Mouse (Mus musculus): Measurements from ENCODE around the gene Rab43. TPM values are rescaled to one million over a fixed set of nuclear protein-coding genes. Genes with fewer than 3 reads are reported as not detected.

Gene Rab43
- total and polyA plus RNA-seq, 2 experiments: 71.9 to 106 TPM

DNA sequence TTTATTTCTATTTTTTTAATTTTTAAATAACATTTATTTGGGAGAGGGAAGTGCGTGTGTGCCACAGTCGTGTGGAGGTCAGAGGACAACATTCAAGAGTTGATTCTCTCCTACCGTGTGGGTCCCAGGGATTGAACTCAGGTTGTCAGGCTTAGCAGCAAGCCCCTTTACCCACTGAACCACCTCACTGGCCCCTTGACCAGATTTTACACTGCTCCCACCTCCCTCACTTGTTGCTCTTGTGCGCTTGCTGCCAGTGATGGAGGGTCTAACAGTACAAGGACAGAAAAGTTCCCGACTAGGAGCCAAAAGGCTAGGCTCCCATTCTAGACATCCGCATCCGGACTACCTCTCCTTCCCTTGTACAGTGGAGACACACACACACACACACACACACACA lies 6.5 kb downstream of the Rab43 start:
- no peaks in the 10 kb centered on the region for H3K27me3 ChIP-seq (ENCODE audit: control insufficient read depth, insufficient read depth, low read length)
- peaks cover 37% of the 10 kb centered on the region for H3K4me1 ChIP-seq (ENCODE audit: control insufficient read depth, insufficient read depth, low read length)
- H3K79me2 ChIP-seq (ENCODE audit: control insufficient read depth, insufficient read depth, low read length): peaks cover 51% of the 10 kb centered on the region
- H3K27ac ChIP-seq (replicated peaks; ENCODE audit: insufficient read depth, low read depth, low read length): peak overlapping the region; percentile 17
- DNase-seq (ENCODE audit: extremely low read depth, low read depth, low spot score): no peak
- WGBS: 73% methylated on average over 7 of the region's 7 CpGs
- peaks cover 11% of the 10 kb centered on the region; the same call in 1 of the 2 replicates for H3K36me3 ChIP-seq (ENCODE audit: control insufficient read depth, insufficient read depth, low read length)
- no peak overlapping the region for H3K4me3 ChIP-seq (ENCODE audit: insufficient read depth, low read depth, low read length)
- H3K9ac ChIP-seq (ENCODE audit: low read depth, low read length): 0 out of 2 replicates have a peak overlapping the region, but pooled peaks have one; percentile 20
- TF ChIP-seq CTCF (IDR thresholded peaks at IDR 0.05; ENCODE audit: low read depth, low read length) (no peak), POLR2A (IDR thresholded peaks at IDR 0.05; ENCODE audit: extremely low read depth, insufficient read depth, low read length) (no peak)

DNA sequence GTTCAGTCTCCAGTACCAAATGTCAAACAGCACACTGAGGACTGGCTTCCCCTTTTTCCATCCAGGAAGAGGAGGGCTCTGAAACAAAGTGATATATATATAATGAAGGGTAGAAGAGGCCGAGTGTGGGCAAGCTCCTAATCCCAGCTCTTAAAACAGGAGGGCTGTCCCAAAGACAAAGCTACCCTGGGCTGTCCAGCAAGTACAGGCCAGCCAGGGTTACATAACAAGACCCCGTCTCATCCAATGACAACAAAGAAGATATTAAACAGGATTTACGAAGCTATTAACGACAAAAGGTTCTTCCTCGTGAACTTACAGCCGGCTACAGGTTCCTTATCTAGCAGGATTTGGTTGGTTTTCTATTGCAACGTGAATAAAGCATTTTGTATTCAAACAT lies 7.1 kb downstream of the Rab43 start:
- 39% methylated on average over 7 of the region's 7 CpGs for WGBS
- H3K79me2 ChIP-seq (ENCODE audit: control insufficient read depth, insufficient read depth, low read length): peaks cover 57% of the 10 kb centered on the region
- no peak for DNase-seq (ENCODE audit: extremely low read depth, low read depth, low spot score)
- H3K9ac ChIP-seq (ENCODE audit: low read depth, low read length): no peak overlapping the region
- no peaks in the 10 kb centered on the region for H3K27me3 ChIP-seq (ENCODE audit: control insufficient read depth, insufficient read depth, low read length)
- no peak overlapping the region for H3K4me3 ChIP-seq (ENCODE audit: insufficient read depth, low read depth, low read length)
- peaks cover 40% of the 10 kb centered on the region for H3K4me1 ChIP-seq (ENCODE audit: control insufficient read depth, insufficient read depth, low read length)
- H3K27ac ChIP-seq (replicated peaks; ENCODE audit: insufficient read depth, low read depth, low read length): peak overlapping the region; percentile 42
- peaks cover 11% of the 10 kb centered on the region; the same call in 1 of the 2 replicates for H3K36me3 ChIP-seq (ENCODE audit: control insufficient read depth, insufficient read depth, low read length)
- TF ChIP-seq POLR2A (IDR thresholded peaks at IDR 0.05; ENCODE audit: extremely low read depth, insufficient read depth, low read length): no peak
- no peak for TF ChIP-seq CTCF (IDR thresholded peaks at IDR 0.05; ENCODE audit: low read depth, low read length)

GRCm38 (mm10) chr6:87804036-87804435 lies 7.9 kb downstream of the Rab43 start:
- no peak for DNase-seq (ENCODE audit: extremely low read depth, low read depth, low spot score)
- no peak for TF ChIP-seq CTCF (IDR thresholded peaks at IDR 0.05; ENCODE audit: low read depth, low read length)
- no peak for TF ChIP-seq POLR2A (IDR thresholded peaks at IDR 0.05; ENCODE audit: extremely low read depth, insufficient read depth, low read length)
- H3K27ac ChIP-seq (replicated peaks; ENCODE audit: insufficient read depth, low read depth, low read length): no peak overlapping the region

GRCm38 (mm10) chr6:87802462-87802861 lies 9.5 kb downstream of the Rab43 start:
- no peak overlapping the region for H3K9ac ChIP-seq (ENCODE audit: low read depth, low read length)
- 81% methylated on average over 7 of the region's 7 CpGs for WGBS
- no peak overlapping the region for H3K27ac ChIP-seq (replicated peaks; ENCODE audit: insufficient read depth, low read depth, low read length)
- peaks cover 56% of the 10 kb centered on the region for H3K79me2 ChIP-seq (ENCODE audit: control insufficient read depth, insufficient read depth, low read length)
- H3K36me3 ChIP-seq (ENCODE audit: control insufficient read depth, insufficient read depth, low read length): peaks cover 11% of the 10 kb centered on the region; the same call in 1 of the 2 replicates
- peaks cover 49% of the 10 kb centered on the region for H3K4me1 ChIP-seq (ENCODE audit: control insufficient read depth, insufficient read depth, low read length)
- no peaks in the 10 kb centered on the region for H3K27me3 ChIP-seq (ENCODE audit: control insufficient read depth, insufficient read depth, low read length)
- H3K4me3 ChIP-seq (ENCODE audit: insufficient read depth, low read depth, low read length): no peak overlapping the region
- TF ChIP-seq POLR2A (IDR thresholded peaks at IDR 0.05; ENCODE audit: extremely low read depth, insufficient read depth, low read length): no peak
- no peak for TF ChIP-seq CTCF (IDR thresholded peaks at IDR 0.05; ENCODE audit: low read depth, low read length)
- no peak for DNase-seq (ENCODE audit: extremely low read depth, low read depth, low spot score)

More at GRCm38 (mm10) chr6:87804036-87804435, 7.9 kb downstream of the Rab43 start:
- Histone ChIP-seq H3K79me2 (ENCODE audit: control insufficient read depth, insufficient read depth, low read length) (peaks cover 57% of the 10 kb centered on the region), H3K36me3 (ENCODE audit: control insufficient read depth, insufficient read depth, low read length) (peaks cover 11% of the 10 kb centered on the region; the same call in 1 of the 2 replicates), H3K4me3 (ENCODE audit: insufficient read depth, low read depth, low read length) (no peak overlapping the region), H3K9ac (ENCODE audit: low read depth, low read length) (no peak overlapping the region), H3K27me3 (ENCODE audit: control insufficient read depth, insufficient read depth, low read length) (no peaks in the 10 kb centered on the region), H3K4me1 (ENCODE audit: control insufficient read depth, insufficient read depth, low read length) (peaks cover 40% of the 10 kb centered on the region)
- WGBS: 13% methylated on average over 1 of the region's 1 CpGs

DNA sequence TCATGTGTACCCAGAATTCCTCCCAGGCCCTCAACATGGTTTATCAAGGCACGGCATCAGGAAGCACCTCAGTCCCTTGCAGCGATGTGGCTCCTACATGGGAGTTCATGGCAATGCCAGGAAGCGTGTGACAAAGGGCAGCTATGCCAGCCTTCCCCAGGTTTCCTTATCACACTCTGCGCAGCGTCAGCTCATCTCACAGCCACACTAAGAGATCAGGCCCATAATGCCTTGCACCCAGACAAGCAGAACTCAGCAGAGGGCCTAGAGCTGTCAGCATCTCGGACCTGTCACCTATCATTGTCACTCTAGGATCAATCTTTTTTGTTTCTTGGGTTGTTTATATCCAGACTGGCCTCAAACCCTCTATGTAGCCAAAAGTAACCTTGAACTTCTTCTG lies 12.4 kb downstream of the Rab43 start:
- peaks cover 43% of the 10 kb centered on the region for H3K79me2 ChIP-seq (ENCODE audit: control insufficient read depth, insufficient read depth, low read length)
- no peak overlapping the region for H3K4me3 ChIP-seq (ENCODE audit: insufficient read depth, low read depth, low read length)
- no peak for TF ChIP-seq CTCF (IDR thresholded peaks at IDR 0.05; ENCODE audit: low read depth, low read length)
- no peak for TF ChIP-seq POLR2A (IDR thresholded peaks at IDR 0.05; ENCODE audit: extremely low read depth, insufficient read depth, low read length)
- no peak overlapping the region for H3K27ac ChIP-seq (replicated peaks; ENCODE audit: insufficient read depth, low read depth, low read length)
- WGBS: 77% methylated on average over 6 of the region's 6 CpGs
- H3K4me1 ChIP-seq (ENCODE audit: control insufficient read depth, insufficient read depth, low read length): peaks cover 44% of the 10 kb centered on the region
- no peaks in the 10 kb centered on the region for H3K27me3 ChIP-seq (ENCODE audit: control insufficient read depth, insufficient read depth, low read length)
- no peak for DNase-seq (ENCODE audit: extremely low read depth, low read depth, low spot score)
- H3K36me3 ChIP-seq (ENCODE audit: control insufficient read depth, insufficient read depth, low read length): peaks cover 8% of the 10 kb centered on the region; the same call in 1 of the 2 replicates
- no peak overlapping the region for H3K9ac ChIP-seq (ENCODE audit: low read depth, low read length)

DNA sequence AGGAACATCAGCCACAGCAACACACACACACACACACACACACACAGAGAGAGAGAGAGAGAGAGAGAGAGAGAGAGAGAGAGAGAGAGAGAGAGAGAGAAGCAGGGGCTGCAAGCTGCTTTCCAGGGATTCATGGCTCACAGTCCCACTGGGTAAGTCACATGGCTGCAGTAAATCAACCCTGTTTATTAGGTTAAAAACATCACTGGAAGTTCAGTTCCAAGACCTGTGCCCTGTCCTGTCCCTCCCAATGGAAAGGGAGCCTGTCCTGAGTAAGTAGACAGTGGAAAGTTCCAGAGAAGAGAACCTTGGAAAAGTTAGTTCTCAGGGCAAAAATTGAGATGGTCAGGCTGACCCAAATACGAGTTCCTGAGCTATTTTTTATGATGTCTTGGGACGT lies 14.6 kb downstream of the Rab43 start:
- TF ChIP-seq POLR2A (IDR thresholded peaks at IDR 0.05; ENCODE audit: extremely low read depth, insufficient read depth, low read length): no peak
- no peak for TF ChIP-seq CTCF (IDR thresholded peaks at IDR 0.05; ENCODE audit: low read depth, low read length)
- H3K27ac ChIP-seq (replicated peaks; ENCODE audit: insufficient read depth, low read depth, low read length): peak overlapping the region; percentile 9

More for the DNA sequence above, 14.6 kb downstream of the Rab43 start:
- Histone ChIP-seq H3K79me2 (ENCODE audit: control insufficient read depth, insufficient read depth, low read length) (peaks cover 28% of the 10 kb centered on the region), H3K36me3 (ENCODE audit: control insufficient read depth, insufficient read depth, low read length) (peaks cover 7% of the 10 kb centered on the region; the same call in 1 of the 2 replicates), H3K9ac (ENCODE audit: low read depth, low read length) (no peak overlapping the region), H3K27me3 (ENCODE audit: control insufficient read depth, insufficient read depth, low read length) (no peaks in the 10 kb centered on the region), H3K4me3 (ENCODE audit: insufficient read depth, low read depth, low read length) (no peak overlapping the region), H3K4me1 (ENCODE audit: control insufficient read depth, insufficient read depth, low read length) (peaks cover 41% of the 10 kb centered on the region)
- DNase-seq (ENCODE audit: extremely low read depth, low read depth, low spot score): peak; percentile 57
- WGBS: 38% methylated on average over 2 of the region's 2 CpGs

All from liver, adult 2 months (tissue).